Mouse (Mus musculus) testis, postnatal 14 days (tissue): ENCODE results near the gene Rnf113a1.
"Not testable (repeated sequence)": the region's sequence is repeated elsewhere in the genome, so short reads cannot be mapped to it uniquely, and the experiment has no call there.

Source experiments
- DNase-seq: peaks from one replicate; pipeline ENCODE4 v3.0.0; 2021; ENCODE audit warnings: low spot score

Gene Rnf113a1

DNA sequence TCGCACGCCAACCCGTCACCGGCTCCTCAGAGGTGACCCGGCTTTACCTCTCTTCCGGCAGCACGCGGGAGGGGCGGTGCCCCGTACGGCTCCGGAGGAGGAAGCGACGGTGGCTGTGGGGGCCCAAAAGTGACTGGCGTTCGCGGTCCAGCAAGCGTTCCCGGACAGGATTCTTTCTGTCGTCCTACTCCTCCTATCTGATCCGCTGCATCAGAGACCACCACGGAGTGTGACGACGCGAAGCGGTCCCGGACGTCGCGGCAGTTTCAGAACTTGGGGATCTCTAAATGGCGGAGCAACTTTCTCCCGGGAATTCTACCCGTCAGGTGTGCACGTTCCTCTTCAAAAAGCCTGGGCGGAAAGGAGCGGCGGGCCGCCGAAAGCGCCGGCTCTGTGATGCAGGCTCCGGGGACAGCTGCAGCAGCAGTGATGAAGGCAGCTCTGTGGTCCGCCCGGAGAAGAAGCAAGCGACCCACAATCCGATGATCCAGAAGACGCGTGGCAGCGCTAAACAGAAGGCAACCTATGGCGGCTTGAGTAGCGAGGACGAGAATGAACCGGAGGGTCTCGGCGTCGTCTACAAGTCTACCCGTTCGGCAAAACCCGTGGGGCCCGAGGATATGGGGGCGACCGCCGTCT is at the start of gene Rnf113a1, which contains the start of gene Ndufa1:
TSS of gene Rnf113a1 (plus strand) at position 141 of the 639 bp plus-strand sequence.
TSS of gene Ndufa1 (minus strand) at position 59 of the 639 bp plus-strand sequence.
- DNase-seq, result peak; percentile 87

GRCm38 (mm10) chrX:37141732-37142131 is 49.3 kb upstream of the Rnf113a1 start:
- no peak for DNase-seq

DNA sequence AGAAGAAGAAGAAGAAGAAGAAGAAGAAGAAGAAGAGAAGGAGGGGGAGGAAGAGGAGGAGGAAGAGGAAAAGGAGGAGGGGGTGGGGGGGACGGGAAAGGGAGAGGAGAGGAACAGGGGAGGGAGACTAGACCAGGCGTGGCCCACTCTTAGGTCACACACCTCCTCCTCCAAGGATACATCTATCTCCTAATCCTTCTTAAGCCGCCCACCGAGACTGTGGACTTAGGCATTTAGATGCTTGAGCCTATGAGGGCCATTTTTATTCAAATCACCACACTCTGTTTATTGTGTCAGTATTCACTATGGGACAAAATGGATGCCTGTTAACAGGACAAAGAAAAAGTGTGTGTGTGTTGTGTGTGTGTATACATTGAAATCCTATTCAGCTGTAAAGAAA is 46.5 kb upstream of the Rnf113a1 start:
- DNase-seq, result not testable (repeated sequence)

DNA sequence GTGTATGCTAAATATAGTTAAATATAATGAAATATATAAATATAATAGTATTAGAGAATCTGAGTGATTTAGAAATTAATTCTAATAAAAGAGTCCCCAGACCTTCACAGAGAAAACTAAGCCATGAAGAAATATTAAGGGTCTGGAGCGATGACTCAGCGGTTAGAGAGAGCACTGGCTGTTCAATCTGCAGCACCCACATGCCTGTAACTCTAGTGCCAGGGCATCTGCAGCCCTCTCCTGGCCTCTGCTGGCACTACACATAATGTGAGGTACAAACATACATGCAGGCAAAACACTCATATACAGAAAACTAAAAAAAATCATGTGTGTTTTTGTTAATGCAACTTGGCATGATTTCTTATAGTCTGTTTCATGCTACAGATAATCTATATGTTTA is 46.1 kb upstream of the Rnf113a1 start:
- DNase-seq, result no peak

DNA sequence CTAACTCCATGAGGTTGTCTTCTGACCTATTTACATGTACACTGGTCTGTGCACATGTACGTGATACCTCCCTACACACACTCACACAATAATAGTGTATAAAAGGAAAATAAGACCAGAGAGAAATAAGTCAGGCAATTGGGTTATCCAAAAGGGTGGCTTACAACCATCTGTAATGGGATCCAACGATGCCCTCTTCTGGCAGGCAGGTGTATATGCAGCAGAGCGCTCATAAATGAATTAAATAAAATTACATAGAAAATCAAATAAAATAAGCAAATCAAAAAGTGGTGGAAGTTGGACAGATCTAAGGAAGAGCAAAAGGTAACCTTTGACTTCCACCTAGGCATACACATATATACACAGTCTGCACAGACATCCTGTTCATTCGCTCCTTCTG is 33.2 kb upstream of the Rnf113a1 start:
- DNase-seq, result no peak

DNA sequence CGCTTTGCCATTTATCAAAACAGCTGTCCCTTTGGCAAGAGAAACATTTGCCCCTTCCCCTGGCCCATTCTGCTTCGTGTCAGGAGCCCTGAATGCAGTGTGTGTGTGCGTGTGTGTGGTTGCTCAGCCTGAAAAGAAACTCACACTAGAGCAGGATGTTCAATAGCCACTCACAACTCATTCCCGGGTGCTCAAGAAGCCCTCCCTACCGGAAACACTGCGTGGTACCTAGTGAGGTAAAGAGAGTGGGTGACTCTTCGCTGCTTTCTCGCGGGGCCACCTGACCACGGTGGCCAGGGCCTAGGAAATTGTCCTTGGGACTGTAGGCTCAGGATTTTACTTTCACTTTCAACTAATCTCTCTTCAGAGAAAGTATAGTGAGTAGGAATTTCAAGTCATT is 29.9 kb upstream of the Rnf113a1 start:
- no peak for DNase-seq

DNA sequence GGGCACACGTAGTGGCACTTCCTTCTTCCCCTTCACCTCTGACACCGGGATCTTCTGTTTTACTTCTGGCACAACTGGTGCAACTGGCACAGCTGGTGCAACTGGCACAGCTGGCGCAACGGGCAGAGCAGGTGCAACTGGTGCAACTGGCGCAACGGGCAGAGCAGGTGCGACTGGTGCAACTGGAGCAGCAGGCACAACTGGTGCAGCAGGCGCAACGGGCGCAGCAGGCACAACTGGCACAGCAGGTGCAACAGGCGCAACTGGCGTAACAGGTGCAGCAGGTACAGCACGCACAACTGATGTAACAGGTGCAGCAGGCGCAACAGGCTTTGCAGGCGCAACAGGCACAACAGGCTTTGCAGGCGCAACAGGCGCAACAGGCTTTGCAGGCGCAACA is 27.9 kb upstream of the Rnf113a1 start:
- DNase-seq, result no peak

GRCm38 (mm10) chrX:37167085-37167484 is 24.0 kb upstream of the Rnf113a1 start:
- DNase-seq, result no peak

DNA sequence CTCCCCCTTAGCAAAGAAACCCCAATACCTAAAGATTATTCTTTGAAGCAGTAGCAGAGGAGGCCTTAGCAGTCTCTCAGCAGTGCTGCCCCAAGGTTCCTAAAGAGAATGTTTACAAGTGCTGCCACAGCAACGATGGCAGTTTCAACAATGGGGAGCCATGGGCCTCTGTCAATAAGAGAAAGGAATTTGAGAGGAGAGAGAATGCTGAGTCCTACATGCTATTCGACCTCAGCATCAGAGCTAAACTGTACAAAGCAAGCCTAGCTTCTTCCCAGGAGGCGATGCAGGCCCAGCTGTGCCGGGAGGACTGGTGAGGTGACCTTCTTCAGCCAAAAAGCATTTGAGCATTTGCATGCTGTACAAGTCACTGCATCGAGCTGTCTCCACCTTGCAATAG is 22.3 kb upstream of the Rnf113a1 start, which contains the start of gene Akap14:
TSS of gene Akap14 (minus strand) at position 101 of the 400 bp plus-strand sequence.
- no peak for DNase-seq

- not testable (repeated sequence) for DNase-seq
Observed at GRCm38 (mm10) chrX:37184401-37184800, 6.6 kb upstream of the Rnf113a1 start.

DNA sequence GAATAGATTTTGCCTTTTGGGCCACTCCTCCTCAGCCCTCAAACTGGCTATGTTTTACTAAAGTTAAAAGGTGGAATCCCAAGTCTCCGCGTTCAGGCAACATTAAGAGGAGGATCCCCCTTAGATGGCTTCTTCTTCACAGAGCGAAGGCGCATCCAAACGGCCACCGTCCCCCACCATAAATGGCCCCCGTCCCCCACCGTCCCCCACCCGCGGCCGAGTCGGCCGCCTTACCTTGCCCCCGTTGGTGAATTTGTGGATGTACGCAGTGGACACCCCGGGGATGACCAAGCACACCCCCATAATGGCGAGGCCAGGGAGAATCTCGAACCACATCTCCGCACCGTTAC is 315 bp upstream of the Rnf113a1 start:
- DNase-seq, result no peak

DNA sequence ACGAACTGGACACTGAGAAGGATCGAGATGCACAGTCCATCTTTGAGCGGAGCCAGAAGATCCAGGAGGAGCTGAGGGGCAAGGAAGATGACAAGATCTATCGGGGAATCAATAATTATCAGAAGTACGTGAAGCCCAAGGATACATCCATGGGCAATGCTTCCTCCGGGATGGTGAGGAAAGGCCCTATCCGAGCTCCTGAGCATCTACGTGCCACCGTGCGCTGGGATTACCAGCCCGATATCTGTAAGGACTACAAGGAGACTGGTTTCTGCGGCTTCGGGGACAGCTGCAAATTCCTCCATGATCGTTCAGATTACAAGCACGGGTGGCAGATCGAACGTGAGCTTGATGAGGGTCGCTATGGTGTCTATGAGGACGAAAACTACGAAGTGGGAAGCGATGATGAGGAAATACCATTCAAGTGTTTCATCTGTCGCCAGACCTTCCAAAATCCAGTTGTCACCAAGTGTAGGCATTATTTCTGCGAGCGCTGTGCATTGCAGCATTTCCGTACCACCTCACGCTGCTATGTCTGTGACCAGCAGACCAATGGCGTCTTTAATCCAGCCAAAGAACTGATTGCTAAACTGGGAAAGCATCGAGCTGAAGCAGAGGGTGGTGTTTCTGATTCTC is 817 bp downstream of the Rnf113a1 start:
- no peak for DNase-seq

DNA sequence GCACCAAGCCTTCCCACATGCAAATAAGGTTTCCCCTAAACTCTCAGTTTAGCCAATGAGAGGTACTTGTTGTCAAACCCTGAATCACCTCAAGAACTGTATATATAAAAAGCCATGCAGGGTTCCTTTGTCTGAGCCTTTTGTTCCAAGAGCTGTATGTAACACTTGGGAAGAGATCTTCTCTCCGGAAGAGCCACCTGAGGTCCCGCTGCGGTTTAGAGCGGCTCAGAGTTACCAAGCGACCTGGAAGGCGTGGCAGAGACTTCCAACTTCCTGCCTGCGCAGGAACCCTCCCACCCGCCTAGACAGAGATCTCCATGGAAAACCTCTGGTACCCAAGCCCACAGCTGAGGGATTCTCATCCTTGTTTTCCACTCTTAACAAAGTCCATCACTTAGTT is 7.6 kb downstream of the Rnf113a1 start:
- DNase-seq, result no peak

- DNase-seq, result no peak
Observed at GRCm38 (mm10) chrX:37210941-37211340, 19.9 kb downstream of the Rnf113a1 start, which contains the start of gene Gm9. Gene Gm9 (minus strand): TSS chrX:37211041.

DNA sequence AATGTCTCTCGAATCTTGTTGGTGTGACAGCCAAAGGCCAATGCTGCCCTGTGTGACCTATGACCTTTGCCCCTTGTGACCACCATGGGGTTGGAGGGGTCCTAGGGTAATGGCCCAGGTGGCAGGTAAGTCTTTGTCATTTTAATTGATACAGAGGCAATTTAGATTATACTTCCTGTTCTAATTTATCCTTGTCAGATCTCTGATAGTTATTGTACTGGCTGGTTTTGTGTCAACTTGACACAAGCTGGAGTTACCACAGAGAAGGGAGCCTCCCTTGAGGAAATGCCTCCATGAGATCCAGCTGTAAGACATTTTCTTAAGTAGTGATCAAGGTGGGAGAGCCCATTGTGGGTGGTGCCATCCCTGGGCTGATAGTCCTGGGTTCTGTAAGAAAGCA is 31.1 kb downstream of the Rnf113a1 start, which contains the start of gene Rhox1:
TSS of gene Rhox1 (minus strand) at position 101 of the 400 bp plus-strand sequence.
- DNase-seq, result not testable (repeated sequence)
